Mouse (Mus musculus): ENCODE measurements at regions not wholly inside any gene's neighbourhood (a gene's known extent, or its start where the extent isn't known, plus 50 kb on each side); places are given as distances from the start of the nearest gene placed in this dataset.

DNA sequence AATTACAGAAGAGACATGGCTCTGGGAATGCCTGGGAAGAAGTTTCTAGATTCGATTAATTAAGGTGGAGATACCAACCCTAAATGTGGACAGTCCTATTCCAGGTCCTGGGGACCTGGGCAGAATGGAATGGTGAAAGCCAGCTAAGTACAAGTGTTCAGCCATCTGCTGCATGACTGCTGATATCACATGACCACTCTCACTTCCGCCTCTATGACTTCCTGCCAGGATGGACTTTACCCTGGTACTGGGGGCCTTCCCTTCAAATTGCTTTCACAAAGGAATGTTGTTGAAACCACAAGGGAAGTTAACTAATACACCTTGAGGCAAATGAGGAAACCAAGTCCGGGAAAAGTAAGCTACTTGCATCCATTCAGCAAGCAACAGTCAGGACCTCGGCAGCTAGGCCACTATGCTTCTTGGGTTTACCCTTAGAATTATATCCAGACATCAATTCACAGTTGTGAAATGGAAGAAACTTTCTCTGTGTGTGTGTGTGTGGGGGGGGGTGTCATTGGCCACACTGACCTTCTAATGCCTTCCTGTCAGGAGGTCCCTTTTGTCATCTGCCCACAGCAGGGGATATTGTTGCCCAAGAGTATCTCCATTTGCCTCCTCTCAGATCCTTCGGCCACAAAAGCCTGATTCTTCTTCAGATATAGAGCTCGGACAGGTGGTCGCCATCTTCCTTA is 330.6 kb downstream of the Nuak1 start:
- DNase-seq, result no peak

- DNase-seq, result peak; percentile 23
Measured at GRCm38 (mm10) chr10:84110372-84110985, 329.9 kb downstream of the Nuak1 start.

GRCm38 (mm10) chr10:84111502-84111901 is 328.9 kb downstream of the Nuak1 start:
- peak; percentile 87 for DNase-seq

DNA sequence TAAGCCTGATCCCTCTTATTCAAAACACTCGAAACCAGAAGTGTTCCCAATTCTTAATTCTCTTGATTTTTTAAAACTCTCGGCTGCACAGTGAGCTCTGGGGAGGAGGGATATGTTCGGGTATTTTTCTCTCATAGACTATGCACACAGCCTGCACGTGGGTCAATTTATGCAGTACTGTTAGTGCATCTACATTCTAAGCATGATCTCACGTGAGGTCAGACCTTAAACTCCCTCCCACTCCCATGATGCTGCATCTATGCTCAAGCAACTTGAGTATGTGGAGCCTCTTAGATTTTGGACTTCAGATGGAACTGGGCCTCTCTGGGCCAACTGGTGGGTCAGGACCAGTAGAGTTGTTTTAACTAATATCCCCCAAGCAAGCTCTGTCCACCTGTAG is 328.5 kb downstream of the Nuak1 start:
- peak; percentile 22 for DNase-seq

GRCm38 (mm10) chr10:84119952-84120550 is 320.3 kb downstream of the Nuak1 start:
- no peak for DNase-seq

DNA sequence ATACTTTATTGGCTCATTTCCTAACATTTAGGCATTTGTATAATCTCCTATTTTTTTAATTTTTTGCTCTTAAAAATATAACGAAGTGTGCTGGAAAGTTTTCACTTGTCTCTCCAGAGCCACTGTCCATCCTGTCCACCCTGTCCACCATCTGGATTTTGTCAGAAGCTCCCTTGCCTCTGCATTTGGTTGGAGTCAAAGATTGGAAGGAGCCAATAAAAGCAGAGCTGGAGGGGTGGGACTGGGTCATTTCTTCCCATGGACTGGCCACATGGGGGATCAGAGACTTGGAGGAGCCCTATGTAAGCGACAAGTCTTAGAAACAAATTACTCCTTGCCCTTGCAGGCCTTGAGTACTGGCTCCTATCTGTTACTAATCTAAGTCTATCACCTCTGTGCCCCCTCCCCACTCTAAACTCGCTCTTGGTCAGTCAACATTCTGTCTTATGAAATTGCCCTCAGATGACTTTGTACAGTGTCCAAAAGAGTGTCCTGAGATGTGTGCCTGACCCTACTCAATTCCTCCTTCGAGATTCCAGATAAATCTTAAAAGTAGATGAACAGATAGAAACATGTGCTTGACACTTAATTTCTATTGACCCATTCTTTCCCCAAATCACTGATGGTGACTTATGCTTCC is 303.3 kb downstream of the Nuak1 start:
- no peak for DNase-seq

GRCm38 (mm10) chr10:84142741-84143454 is 297.5 kb downstream of the Nuak1 start:
- DNase-seq, result no peak

DNA sequence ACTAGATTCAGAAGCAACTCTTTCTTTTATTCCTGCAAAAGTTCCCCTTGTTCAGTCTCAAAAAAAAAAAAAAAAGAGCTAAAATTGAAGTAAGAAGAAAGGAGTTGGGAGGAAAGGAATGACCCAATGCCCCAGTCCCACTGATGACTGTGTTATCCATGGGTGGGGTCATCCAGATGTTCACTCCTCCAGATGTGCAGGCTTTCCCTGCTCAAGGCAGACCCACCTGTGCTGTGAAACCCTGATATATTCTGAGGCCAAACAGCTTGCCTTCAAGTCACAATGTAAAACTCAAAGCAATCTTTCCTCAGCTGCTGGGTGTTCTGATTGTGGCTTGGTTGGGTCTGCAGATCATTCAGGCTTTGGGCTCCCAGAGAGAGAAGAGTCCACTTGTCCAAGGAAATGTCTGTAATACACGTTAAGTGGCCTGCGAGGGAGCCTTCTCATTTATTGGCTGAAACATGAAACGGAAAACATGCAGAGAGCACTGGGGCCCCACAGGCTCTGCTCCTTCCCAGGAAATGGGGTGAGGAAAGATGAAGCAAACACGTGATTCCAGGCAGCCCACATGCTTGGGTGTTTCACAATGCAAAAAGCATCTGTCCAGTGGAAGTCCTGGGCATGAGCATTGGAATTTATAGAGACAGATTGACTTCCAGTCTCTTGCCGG is 296.6 kb downstream of the Nuak1 start:
- DNase-seq, result no peak

DNA sequence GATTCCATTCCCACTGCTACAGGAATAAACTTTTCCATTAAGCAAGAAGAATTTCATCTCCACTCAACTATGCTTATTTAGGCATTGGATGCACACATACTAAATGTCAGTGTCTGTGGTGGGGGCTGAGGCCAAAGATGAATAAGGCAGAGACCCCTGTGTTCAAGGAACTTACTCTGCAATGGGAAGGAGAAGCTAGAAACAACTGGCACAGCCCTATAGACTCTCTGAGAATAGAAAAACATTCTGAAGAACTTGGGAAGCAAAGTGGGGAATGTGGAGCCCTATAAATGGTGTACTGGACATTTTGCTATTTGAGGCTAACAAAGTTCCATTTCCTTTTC is 296.1 kb downstream of the Nuak1 start:
- no peak for DNase-seq

- DNase-seq, result no peak
Measured at GRCm38 (mm10) chr10:84147305-84147984, 293.0 kb downstream of the Nuak1 start.

- no peak for DNase-seq
Measured at GRCm38 (mm10) chr10:84163752-84164151, 276.6 kb downstream of the Nuak1 start.

DNA sequence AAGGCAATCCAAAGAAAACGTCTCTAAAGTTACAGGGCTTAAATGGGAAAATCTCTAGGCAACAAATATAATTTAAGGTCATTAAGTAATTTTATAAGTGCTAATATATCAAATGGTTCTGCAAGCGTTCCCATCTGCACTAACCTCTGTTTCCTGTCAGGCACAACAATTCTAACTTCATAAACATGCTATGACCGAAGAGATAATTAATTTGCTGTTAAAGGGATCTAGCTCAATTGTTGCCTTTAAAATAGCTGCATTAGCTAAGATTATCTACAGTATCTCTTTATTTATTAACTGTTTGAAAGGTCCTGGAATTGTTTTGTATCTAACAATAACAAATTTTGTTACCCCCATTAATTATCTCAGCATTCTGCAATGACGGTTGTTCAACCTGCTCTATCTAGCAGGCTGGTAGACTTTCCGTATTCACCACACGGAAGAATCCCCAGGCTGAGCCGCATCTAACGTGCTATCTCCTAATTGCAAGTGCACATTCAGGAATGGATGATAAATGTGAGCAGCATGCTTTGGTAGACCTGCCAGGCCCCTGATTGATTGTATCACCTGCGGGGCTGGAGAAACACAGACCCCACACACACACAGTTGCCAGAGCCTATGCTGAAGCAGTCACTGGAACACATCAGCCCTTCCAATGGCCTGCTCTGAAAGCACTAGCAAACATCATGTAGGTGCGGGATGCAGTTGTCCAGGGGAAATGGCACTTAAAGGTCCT is 274.4 kb downstream of the Nuak1 start:
- DNase-seq, result no peak

DNA sequence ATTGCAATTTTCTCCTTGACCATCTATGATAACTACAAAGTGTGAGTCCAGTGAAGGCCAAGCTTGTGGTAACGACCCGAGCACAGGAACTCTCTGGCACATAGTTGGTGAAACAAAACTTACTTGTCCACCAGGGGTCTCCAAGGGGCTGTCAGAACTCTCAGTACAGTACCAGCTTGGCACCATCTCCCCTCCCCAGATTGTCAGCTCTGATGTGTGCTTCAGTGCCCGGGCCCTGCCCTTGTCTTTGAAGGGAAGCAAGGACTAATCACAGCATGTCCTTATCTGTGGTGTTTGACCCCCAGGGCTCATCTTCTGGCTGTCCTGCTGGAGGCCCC is 273.9 kb downstream of the Nuak1 start:
- peak; percentile 23 for DNase-seq

DNA sequence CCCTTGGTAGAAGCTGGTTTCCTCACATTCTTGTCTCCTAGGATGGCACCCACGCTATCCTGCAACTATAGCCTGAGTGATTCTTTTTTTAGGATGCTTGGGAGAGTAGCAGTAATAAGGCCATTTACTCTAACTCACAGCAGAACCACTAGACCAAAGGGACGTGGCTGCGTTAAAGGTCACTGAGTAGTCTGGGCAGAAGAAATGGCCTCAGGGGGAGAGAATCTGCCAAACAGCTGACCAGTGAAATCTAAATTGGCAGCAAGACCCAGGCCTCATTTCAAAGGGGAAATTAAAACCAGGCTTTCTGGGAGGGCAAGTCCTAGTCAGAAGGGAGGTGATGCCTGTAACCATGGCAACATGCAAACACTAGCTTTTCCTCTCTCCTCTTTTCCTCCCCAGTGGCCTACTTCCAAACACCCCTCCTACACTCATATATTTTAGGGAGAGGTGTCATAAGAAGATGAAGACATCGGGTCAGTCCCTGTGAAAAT is 267.5 kb downstream of the Nuak1 start:
- DNase-seq, result no peak

- no peak for DNase-seq
Measured at GRCm38 (mm10) chr10:84183239-84183638, 257.2 kb downstream of the Nuak1 start.

GRCm38 (mm10) chr10:84186466-84186865 is 253.9 kb downstream of the Nuak1 start:
- no peak for DNase-seq

DNA sequence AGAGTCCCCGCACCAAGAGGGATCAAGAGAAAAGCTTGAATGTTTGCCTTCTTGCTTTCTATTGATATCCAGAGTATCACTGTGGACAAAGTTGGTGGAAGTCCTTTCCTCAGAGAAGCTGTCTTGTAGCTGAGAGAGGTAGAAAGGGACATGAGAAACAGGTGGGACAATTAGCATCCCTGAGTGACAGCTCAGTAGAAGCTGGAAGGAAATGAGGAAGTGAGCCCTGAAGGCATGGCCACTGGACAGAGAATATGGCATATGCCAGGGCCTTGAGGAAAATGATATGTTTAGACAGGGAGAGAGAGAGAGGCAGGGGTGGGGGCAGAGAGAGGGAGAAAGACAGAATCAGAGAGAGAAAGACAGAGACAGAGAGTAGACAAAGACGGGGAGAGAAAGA is 241.4 kb downstream of the Nuak1 start:
- no peak for DNase-seq

DNA sequence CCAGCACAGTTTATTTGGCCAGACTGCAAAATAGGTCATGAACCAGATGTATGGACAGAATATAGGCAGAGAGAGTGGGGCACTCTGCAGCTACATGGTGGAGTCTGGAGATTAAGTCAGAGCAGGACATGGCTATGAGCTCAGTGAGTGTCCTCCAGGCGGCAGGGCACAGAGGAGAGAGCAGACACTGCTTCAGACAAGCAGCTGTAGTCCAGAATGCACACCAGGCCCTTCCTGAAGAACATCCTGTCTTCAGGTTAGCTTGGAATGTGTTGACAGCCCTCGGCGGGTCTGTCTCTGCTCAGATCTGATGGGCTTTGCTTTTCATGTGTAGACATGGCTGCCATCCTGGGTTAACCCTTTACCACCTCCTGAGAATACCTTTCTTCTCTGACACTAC is 238.6 kb downstream of the Nuak1 start:
- DNase-seq, result no peak

GRCm38 (mm10) chr10:84212096-84212785 is 228.2 kb downstream of the Nuak1 start:
- DNase-seq, result no peak

DNA sequence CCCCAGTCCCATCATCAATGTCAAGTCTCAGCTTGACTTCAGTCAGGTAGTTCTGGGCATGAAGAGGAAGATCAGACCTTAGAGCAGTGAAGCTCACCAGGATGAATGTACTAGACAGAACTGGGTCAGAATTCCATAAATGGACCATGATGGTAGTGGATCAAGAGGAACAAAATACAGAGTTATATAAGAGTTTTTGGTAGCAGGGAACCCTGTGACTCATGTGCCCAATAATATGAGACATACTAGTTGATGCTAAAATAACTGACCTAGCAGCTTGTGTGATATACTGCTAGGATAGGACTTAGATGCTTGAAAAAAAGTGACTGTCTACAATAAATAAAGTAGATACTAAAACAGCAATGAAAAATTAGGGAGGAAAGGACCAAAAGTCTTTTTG is 225.6 kb downstream of the Nuak1 start:
- DNase-seq, result no peak
